14 mouse cellular contexts compared by ENCODE assay signal in genomic region chr13:6657300-6657699, GRCm38 (mm10). TPM values are rescaled to one million over a fixed set of nuclear protein-coding genes. Genes with fewer than 3 reads are reported as not detected.
DNase-seq lines count a peak whose midpoint lies in the region.
"Had no signal": no experiment of that assay in that cellular context is flagged by ENCODE, and none has a peak within 500 bp of the region (broad histone marks: within the 10 kb centered on the region; RNA-seq: fewer than 3 reads in every experiment).

No protein-coding gene starts in this region.

- intact Hi-C loops in left cerebral cortex, postnatal 14 days (cut with DNase I): no loop called here

- DNase-seq in layer of hippocampus, adult 11-12 months (ENCODE audit: low spot score): peak; percentile 44
- no peak for DNase-seq in layer of hippocampus, postnatal 10 days (ENCODE audit: low spot score in 2 of 2)
- DNase-seq in left cerebral cortex, postnatal 14 days (ENCODE audit: low spot score in 2 of 2): peak; percentile 55 to 77
- DNase-seq in left cerebral cortex, adult 11 months (ENCODE audit: low spot score): no peak
- peak; percentile 73 for DNase-seq in brain, adult 2 months (ENCODE audit: low read depth, low spot score)
- peak; percentile 50 to 69 for DNase-seq in right cerebral cortex, postnatal 10 days (ENCODE audit: low spot score in 2 of 2)
- no peak for DNase-seq in yolk sac, embryonic 10.5 days (ENCODE audit: low spot score)
- DNase-seq: adrenal gland, adult 2 months; adrenal gland, postnatal 25 days; cerebellum, adult 2 months; cerebellum, postnatal 14 days; embryo, embryonic 11 days; gastrocnemius, postnatal 10 days; heart, adult 2 months had no signal

RNA-seq across cellular contexts. Expression of gene Pfkp, which starts 8.7 kb away (rescaled TPM):
- 100 to 1,000 TPM; 323 to 335 TPM for total RNA-seq in layer of hippocampus, postnatal 10 days (2021)
- 100 to 1,000 TPM; 260 to 273 TPM for total RNA-seq in left cerebral cortex, postnatal 14 days (2021)

Comparison
In these comparisons a context has a peak if more than half of its experiments do, and no peak if none do; other contexts are left out.
1. DNase-seq: peak in layer of hippocampus, adult 11-12 months (single experiment), left cerebral cortex, postnatal 14 days (2 of 2), brain, adult 2 months (single experiment) and right cerebral cortex, postnatal 10 days (2 of 2); none in layer of hippocampus, postnatal 10 days (0 of 2), left cerebral cortex, adult 11 months (single experiment) and yolk sac, embryonic 10.5 days (single experiment).